Mouse (Mus musculus): Measurements from ENCODE around the gene DXBay18. TPM values are rescaled to one million over a fixed set of nuclear protein-coding genes. Genes with fewer than 3 reads are reported as not detected.
"Not testable (repeated sequence)": the region's sequence is repeated elsewhere in the genome, so short reads cannot be mapped to it uniquely, and the experiment has no call there.

The DXBay18 gene
- polyA plus RNA-seq (2017; shearing (Covaris generic)): not detected

GRCm38 (mm10) chrX:73149350-73149749 is at the start of gene DXBay18:
Gene DXBay18 (minus strand): TSS chrX:73149450.
- not testable (repeated sequence) for ATAC-seq

GRCm38 (mm10) chrX:73191934-73192333 is 42.7 kb upstream of the DXBay18 start, which contains the start of gene Xlr3b:
Gene Xlr3b (plus strand): TSS chrX:73192207.
- ATAC-seq: peak; percentile 53

GRCm38 (mm10) chrX:73176889-73177288 is 27.6 kb upstream of the DXBay18 start, which contains the start of gene Spin2d:
Gene Spin2d (minus strand): TSS chrX:73176989.
- not testable (repeated sequence) for ATAC-seq

- not testable (repeated sequence) for ATAC-seq
Observed at GRCm38 (mm10) chrX:73148496-73148895, 754 bp downstream of the DXBay18 start, which contains the start of gene Xlr5b. Gene Xlr5b (plus strand): TSS chrX:73148796.

- ATAC-seq: peak; percentile 79
Observed at GRCm38 (mm10) chrX:73143218-73143618, 6.0 kb downstream of the DXBay18 start.

- peak; percentile 80 for ATAC-seq
Observed at GRCm38 (mm10) chrX:73122859-73123829, 26.1 kb downstream of the DXBay18 start.

- ATAC-seq: not testable (repeated sequence)
Observed at GRCm38 (mm10) chrX:73116747-73117146, 32.5 kb downstream of the DXBay18 start, which contains the start of gene Gm14685. Gene Gm14685 (plus strand): TSS chrX:73117047.

- not testable (repeated sequence) for ATAC-seq
Observed at GRCm38 (mm10) chrX:73096941-73097508, 52.2 kb downstream of the DXBay18 start, which contains the start of gene Xlr3a. Gene Xlr3a (minus strand): TSS chrX:73097095.

Other genes starting within 250 kb of the DXBay18 start
- 100 to 1,000 TPM; 137 to 148 TPM for gene Cetn2, start 231.0 kb downstream of the DXBay18 start, polyA plus RNA-seq (2017; shearing (Covaris generic))
- 10 to 100 TPM; 21.1 to 31.2 TPM for gene Nsdhl, start 230.9 kb downstream of the DXBay18 start, polyA plus RNA-seq (2017; shearing (Covaris generic))
- not detected for gene Zfp185, start 162.1 kb downstream of the DXBay18 start, polyA plus RNA-seq (2017; shearing (Covaris generic))
- gene Pnma5, start 112.3 kb downstream of the DXBay18 start, polyA plus RNA-seq (2017; shearing (Covaris generic)): not detected
- gene Pnma3, start 84.7 kb downstream of the DXBay18 start, polyA plus RNA-seq (2017; shearing (Covaris generic)): not detected
- 100 to 1,000 TPM; 141 TPM for gene Xlr4a, start 67.0 kb downstream of the DXBay18 start, polyA plus RNA-seq (2017; shearing (Covaris generic))
- under 1 TPM in 1 of 2 experiments, not detected in 1; 0.79 TPM for gene Xlr3a, start 52.4 kb downstream of the DXBay18 start, polyA plus RNA-seq (2017; shearing (Covaris generic))
- not detected for gene Gm14685, start 32.4 kb downstream of the DXBay18 start, polyA plus RNA-seq (2017; shearing (Covaris generic))
- gene Xlr5b, start 654 bp downstream of the DXBay18 start, polyA plus RNA-seq (2017; shearing (Covaris generic)): not detected
- not detected for gene Spin2d, start 27.5 kb upstream of the DXBay18 start, polyA plus RNA-seq (2017; shearing (Covaris generic))
- gene Xlr3b, start 42.8 kb upstream of the DXBay18 start, polyA plus RNA-seq (2017; shearing (Covaris generic)): 10 to 100 TPM; 12.5 to 22.5 TPM
- gene Xlr4b, start 64.9 kb upstream of the DXBay18 start, polyA plus RNA-seq (2017; shearing (Covaris generic)): 100 to 1,000 TPM; 164 to 182 TPM
- 1 to 10 TPM in 1 of 2 experiments, under 1 TPM in 1; 0.47 to 1.6 TPM for gene F8a, start 78.8 kb upstream of the DXBay18 start, polyA plus RNA-seq (2017; shearing (Covaris generic))
- 100 to 1,000 TPM; 102 to 135 TPM for gene Xlr4c, start 93.7 kb upstream of the DXBay18 start, polyA plus RNA-seq (2017; shearing (Covaris generic))
- not detected for gene Xlr3c, start 115.9 kb upstream of the DXBay18 start, polyA plus RNA-seq (2017; shearing (Covaris generic))
- not detected for gene Xlr5a, start 143.5 kb upstream of the DXBay18 start, polyA plus RNA-seq (2017; shearing (Covaris generic))
- gene Xlr5c, start 143.5 kb upstream of the DXBay18 start, polyA plus RNA-seq (2017; shearing (Covaris generic)): under 1 TPM in 1 of 2 experiments, not detected in 1; 0.26 TPM
- not detected for gene Gm45015, start 187.4 kb upstream of the DXBay18 start, polyA plus RNA-seq (2017; shearing (Covaris generic))
- gene Zfp275, start 193.2 kb upstream of the DXBay18 start, polyA plus RNA-seq (2017; shearing (Covaris generic)): 10 to 100 TPM; 11.1 to 11.4 TPM
- not detected for gene Gm18336, start 249.3 kb upstream of the DXBay18 start, polyA plus RNA-seq (2017; shearing (Covaris generic))